In the genomic region with DNA sequence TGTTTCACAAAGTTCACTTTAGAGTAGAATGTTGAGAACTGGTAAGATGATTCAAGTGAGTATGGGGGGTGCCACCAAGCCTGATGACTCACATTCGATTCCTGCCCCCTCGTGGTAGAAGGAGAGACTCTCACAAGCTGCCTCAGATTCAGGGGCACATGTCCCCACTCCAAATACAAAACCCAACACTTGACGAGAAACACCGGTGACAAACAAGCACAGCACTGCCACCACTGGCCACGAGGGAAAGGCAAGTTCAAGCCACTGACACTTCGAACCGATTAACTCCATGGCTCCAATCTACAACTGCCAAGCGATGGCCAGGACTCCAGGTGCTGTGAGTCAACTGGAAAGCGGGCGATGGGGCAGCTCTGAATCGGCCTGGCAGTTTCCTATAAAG, we compare ENCODE assay signal across 10 mouse cellular contexts. TPM values are rescaled to one million over a fixed set of nuclear protein-coding genes. Genes with fewer than 3 reads are reported as not detected.
DNase-seq lines count a peak whose midpoint lies in the region; ATAC-seq and TF ChIP-seq lines count a peak whose summit lies in the region.
"Had no signal": no experiment of that assay in that cellular context is flagged by ENCODE, and none has a peak within 500 bp of the region (broad histone marks: within the 10 kb centered on the region; RNA-seq: fewer than 3 reads in every experiment).

No protein-coding gene starts in this region.

- H3K9ac ChIP-seq in kidney, embryonic 14.5 days (ENCODE audit: low read depth, low read length): no peak overlapping the region
- H3K9ac ChIP-seq in midbrain, postnatal 0 days (replicated peaks; ENCODE audit: low read length, poor library complexity, severe bottlenecking): no peak overlapping the region

- 73% methylated on average over 11 of the region's 11 CpGs for WGBS in kidney, embryonic 14.5 days
- 75% methylated on average over 11 of the region's 11 CpGs for WGBS in midbrain, postnatal 0 days

- H3K27me3 ChIP-seq in kidney, embryonic 14.5 days (ENCODE audit: control insufficient read depth, insufficient read depth, low read length): no peaks in the 10 kb centered on the region
- H3K27me3 ChIP-seq in midbrain, postnatal 0 days (ENCODE audit: insufficient read depth, low read length): no peaks in the 10 kb centered on the region
- H3K27me3 ChIP-seq: megakaryocyte, embryonic 14.5 days had no signal

- H3K9me3 ChIP-seq in kidney, embryonic 14.5 days (ENCODE audit: control insufficient read depth, low read length): no peaks in the 10 kb centered on the region
- H3K9me3 ChIP-seq in midbrain, postnatal 0 days (ENCODE audit: low read length): no peaks in the 10 kb centered on the region
- H3K9me3 ChIP-seq: megakaryocyte, embryonic 14.5 days had no signal

- no peak overlapping the region for H3K4me2 ChIP-seq in kidney, embryonic 14.5 days (replicated peaks; ENCODE audit: low read depth, low read length)
- no peak overlapping the region for H3K4me2 ChIP-seq in midbrain, postnatal 0 days (ENCODE audit: low read depth, low read length, poor library complexity, severe bottlenecking)

- no peak overlapping the region for H3K27ac ChIP-seq in left cerebral cortex, adult 2 months
- H3K27ac ChIP-seq in kidney, embryonic 14.5 days (ENCODE audit: low read depth, low read length): peak overlapping the region; percentile 90; the same call in 1 of the 2 replicates
- no peak overlapping the region for H3K27ac ChIP-seq in midbrain, postnatal 0 days (ENCODE audit: low read depth, low read length)

- ATAC-seq in kidney, embryonic 14.5 days (ENCODE audit: low FRiP score, low TSS enrichment): no peak
- no peak; the same call in 1 of the 2 replicates for ATAC-seq in midbrain, postnatal 0 days (ENCODE audit: low FRiP score)

- H3K4me3 ChIP-seq in left cerebral cortex, adult 2 months: no peak overlapping the region
- H3K4me3 ChIP-seq in kidney, embryonic 14.5 days (ENCODE audit: low read length): no peak overlapping the region
- no peak overlapping the region for H3K4me3 ChIP-seq in midbrain, postnatal 0 days (ENCODE audit: low read depth, low read length)
- H3K4me3 ChIP-seq: megakaryocyte, embryonic 14.5 days had no signal

- H3K4me1 ChIP-seq in kidney, embryonic 14.5 days (ENCODE audit: control insufficient read depth, insufficient read depth, low read length): peaks cover 38% of the 10 kb centered on the region
- peaks cover 7% of the 10 kb centered on the region; the same call in 1 of the 2 replicates for H3K4me1 ChIP-seq in midbrain, postnatal 0 days (ENCODE audit: insufficient read depth, low read length)

- intact Hi-C loops in left cerebral cortex, adult 2 months (cut with DNase I): no loop called here

- peak; percentile 45 for TF ChIP-seq CTCF in left cerebral cortex, adult 2 months (IDR thresholded peaks at IDR 0.05)
- peak; percentile 42 for TF ChIP-seq CTCF in midbrain, postnatal 0 days (IDR thresholded peaks at IDR 0.05)

- DNase-seq in left cerebral cortex, adult 2 months (ENCODE audit: extremely low spot score in 1 of 2, low spot score in 2 of 2): no peak
- DNase-seq in left cerebral cortex, adult 8-10 months (ENCODE audit: low spot score in 2 of 2): no peak
- DNase-seq in cerebellum, adult 8-10 months: peak; percentile 30
- peak; percentile 56 for DNase-seq in midbrain, postnatal 0 days (ENCODE audit: low spot score)
- no peak for DNase-seq in gastrocnemius, adult 18-20 months (ENCODE audit: low spot score)
- DNase-seq in urinary bladder, postnatal 10 days (ENCODE audit: low spot score): no peak

- no peaks in the 10 kb centered on the region for H3K36me3 ChIP-seq in kidney, embryonic 14.5 days (ENCODE audit: control insufficient read depth, insufficient read depth, low read length)
- no peaks in the 10 kb centered on the region for H3K36me3 ChIP-seq in midbrain, postnatal 0 days (ENCODE audit: insufficient read depth, low read length)

RNA-seq across cellular contexts. Expression of a gene that starts 21.8 kb away (rescaled TPM):
- total RNA-seq in left cerebral cortex, adult 2 months (2021): 10 to 100 TPM; 86.7 to 87.4 TPM
- 10 to 100 TPM; 73.0 to 80.9 (median 75.9) TPM for total RNA-seq in left cerebral cortex, adult 8-10 months (2022)
- polyA plus RNA-seq in kidney, embryonic 14.5 days (2014; fragmentation: Nextera tagmentation; extraction: Ambion mirVana): 5.6 and 6.4 TPM in 2 replicates
- 38.7 and 39.8 TPM in 2 replicates for total RNA-seq in midbrain, postnatal 0 days (2014; rRNA removed)
- 2.5 and 2.7 TPM in 2 replicates for polyA plus RNA-seq in midbrain, postnatal 0 days (2015; fragmentation: Nextera tagmentation; extraction: Ambion mirVana)
- 1 to 10 TPM; 4.4 to 5.4 TPM for total RNA-seq in gastrocnemius, adult 18-20 months (2021)

RNA-seq across cellular contexts. Expression of a gene that starts 34.6 kb away (rescaled TPM):
- total RNA-seq in left cerebral cortex, adult 2 months (2021): 10 to 100 TPM; 11.9 to 12.8 TPM
- total RNA-seq in left cerebral cortex, adult 8-10 months (2022): 10 to 100 TPM; 10.1 to 18.4 (median 12.6) TPM
- polyA plus RNA-seq in kidney, embryonic 14.5 days (2014; fragmentation: Nextera tagmentation; extraction: Ambion mirVana): 167 and 169 TPM in 2 replicates
- total RNA-seq in midbrain, postnatal 0 days (2014; rRNA removed): 20.0 and 26.0 TPM in 2 replicates
- 32.1 and 33.2 TPM in 2 replicates for polyA plus RNA-seq in midbrain, postnatal 0 days (2015; fragmentation: Nextera tagmentation; extraction: Ambion mirVana)
- 1 to 10 TPM; 3.2 to 7.2 TPM for total RNA-seq in gastrocnemius, adult 18-20 months (2021)

RNA-seq across cellular contexts. Expression of a gene that starts 51.7 kb away (rescaled TPM):
- total RNA-seq in left cerebral cortex, adult 2 months (2021): not detected
- total RNA-seq in left cerebral cortex, adult 8-10 months (2022): not detected
- polyA plus RNA-seq in kidney, embryonic 14.5 days (2014; fragmentation: Nextera tagmentation; extraction: Ambion mirVana): not detected in 2 replicates
- total RNA-seq in midbrain, postnatal 0 days (2014; rRNA removed): not detected in 2 replicates
- not detected in 2 replicates for polyA plus RNA-seq in midbrain, postnatal 0 days (2015; fragmentation: Nextera tagmentation; extraction: Ambion mirVana)
- total RNA-seq in gastrocnemius, adult 18-20 months (2021): not detected
- polyA plus RNA-seq: heart, embryonic 14.5 days; stomach, embryonic 14.5 days had no signal

RNA-seq across cellular contexts. Expression of a gene that starts 52.4 kb away (rescaled TPM):
- total RNA-seq in left cerebral cortex, adult 2 months (2021): not detected
- not detected for total RNA-seq in left cerebral cortex, adult 8-10 months (2022)
- not detected in 2 replicates for polyA plus RNA-seq in kidney, embryonic 14.5 days (2014; fragmentation: Nextera tagmentation; extraction: Ambion mirVana)
- total RNA-seq in midbrain, postnatal 0 days (2014; rRNA removed): not detected in 2 replicates
- polyA plus RNA-seq in midbrain, postnatal 0 days (2015; fragmentation: Nextera tagmentation; extraction: Ambion mirVana): not detected in 2 replicates
- total RNA-seq in gastrocnemius, adult 18-20 months (2021): not detected
- polyA plus RNA-seq: heart, embryonic 14.5 days; stomach, embryonic 14.5 days had no signal

Comparison
In these comparisons a context has a peak if more than half of its experiments do, and no peak if none do; other contexts are left out.
1. DNase-seq: peak in cerebellum, adult 8-10 months (single experiment) and midbrain, postnatal 0 days (single experiment); none in left cerebral cortex, adult 2 months (0 of 2), left cerebral cortex, adult 8-10 months (0 of 2), gastrocnemius, adult 18-20 months (single experiment) and urinary bladder, postnatal 10 days (single experiment).